Mouse (Mus musculus) spleen, postnatal 36 days (tissue): ENCODE measurements around the gene Nf1.

Experiments
- DNase-seq, 2 experiments: peaks; one replicate each; pipeline ENCODE4 v3.0.0; 2022; ENCODE audit warnings: low spot score in 2 of 2, mixed read lengths in 1 of 2

The Nf1 gene

DNA sequence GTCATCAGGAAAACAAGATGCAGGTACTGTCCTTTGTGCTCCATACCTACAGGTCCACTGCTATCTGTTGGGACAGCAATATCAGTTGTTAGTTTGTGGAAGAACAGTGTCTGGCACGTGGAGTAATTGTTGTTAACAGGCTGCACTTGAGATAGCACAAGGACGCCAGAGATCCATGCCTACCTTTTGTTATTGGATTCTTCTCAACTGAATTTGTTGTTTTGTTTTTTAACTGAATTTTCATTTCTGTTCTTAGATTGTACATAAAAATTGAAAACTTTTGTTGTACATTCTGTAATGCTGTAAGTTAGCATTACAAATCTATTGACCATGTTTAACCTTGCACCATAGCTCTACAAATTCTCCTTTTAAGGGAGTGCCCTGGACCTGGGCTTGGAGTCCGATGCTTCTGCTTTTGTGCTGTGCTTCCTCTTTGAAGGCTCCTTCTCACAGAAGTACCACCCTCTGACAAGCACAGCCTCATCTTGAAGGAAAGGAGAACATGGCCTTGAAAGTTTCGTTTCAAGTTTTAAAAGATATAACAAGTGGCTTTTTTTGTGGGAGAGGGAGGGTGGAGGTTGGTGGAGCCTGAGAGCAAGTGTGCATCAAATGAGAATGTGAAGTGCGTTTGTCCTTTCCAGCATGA lies 188.4 kb downstream of the Nf1 start:
- DNase-seq, result peak; percentile 81 to 86

- peak; percentile 63 to 66 for DNase-seq
These were observed 189.1 kb downstream of the Nf1 start for GRCm38 (mm10) chr11:79528601-79529000.

DNA sequence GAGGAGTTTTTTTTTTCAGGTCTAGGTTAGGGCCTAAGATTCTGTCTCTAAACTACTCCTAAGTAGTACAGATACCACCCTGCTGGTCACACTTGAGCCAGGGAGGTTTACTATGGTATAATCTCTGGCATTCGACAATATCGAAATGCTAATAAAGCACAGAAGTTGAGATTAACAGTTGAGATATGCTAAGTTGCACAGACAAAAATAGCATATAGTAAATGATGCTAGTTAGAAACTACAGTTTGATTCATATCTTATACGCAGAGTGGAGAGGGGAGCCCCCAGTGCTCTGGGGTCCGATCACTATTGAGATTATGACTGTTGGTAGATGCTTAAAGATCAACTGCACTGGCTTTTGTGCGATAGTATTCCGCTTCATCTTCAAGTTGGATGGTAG lies 189.7 kb downstream of the Nf1 start:
- no peak for DNase-seq

DNA sequence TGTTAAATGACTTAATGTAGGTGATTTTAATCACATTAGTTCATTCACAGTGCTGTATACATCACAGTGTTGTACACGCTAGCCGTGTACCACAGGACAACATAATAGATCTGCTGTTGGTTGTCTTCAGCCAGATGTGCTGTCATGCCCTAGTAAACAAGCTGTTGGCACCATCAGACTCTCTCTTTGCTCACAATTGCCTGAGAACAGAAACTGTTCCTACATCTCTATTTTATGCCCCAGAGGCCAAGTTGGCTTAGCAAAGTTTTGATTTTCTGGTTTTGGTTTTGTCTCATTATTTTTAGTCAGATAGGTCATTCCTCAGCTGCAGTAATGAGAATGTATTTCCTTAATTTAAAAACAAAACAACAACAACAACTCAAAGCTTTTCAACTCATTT lies 190.2 kb downstream of the Nf1 start:
- peak; percentile 53 to 58 for DNase-seq

- DNase-seq, result peak; percentile 65 to 72
These were observed 190.9 kb downstream of the Nf1 start, which contains the start of the genes Evi2 and Evi2a for GRCm38 (mm10) chr11:79530333-79530761. TSS of gene Evi2 (minus strand) at chr11:79530589. TSS of gene Evi2a (minus strand) at chr11:79530609.

DNA sequence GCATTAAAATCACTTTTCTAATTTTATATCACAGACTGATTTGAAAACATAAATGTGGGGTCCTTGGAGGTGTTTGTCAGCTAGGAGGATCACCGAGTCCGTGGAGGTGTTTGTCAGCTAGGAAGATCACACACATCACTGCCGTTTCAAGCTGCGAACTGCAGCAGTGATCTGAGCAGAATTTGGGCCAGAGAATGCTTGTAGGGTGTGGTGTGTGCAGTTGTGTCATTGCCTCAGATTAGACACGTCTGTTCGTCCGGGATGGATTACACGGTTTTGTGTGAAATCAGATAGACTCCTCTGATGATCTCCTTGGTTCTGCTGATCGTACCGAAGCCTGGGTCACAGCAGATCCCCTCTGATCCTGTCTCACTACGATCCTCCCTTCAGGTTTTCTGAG lies 191.3 kb downstream of the Nf1 start:
- no peak for DNase-seq

GRCm38 (mm10) chr11:79531485-79531884 lies 192.0 kb downstream of the Nf1 start:
- no peak for DNase-seq

DNA sequence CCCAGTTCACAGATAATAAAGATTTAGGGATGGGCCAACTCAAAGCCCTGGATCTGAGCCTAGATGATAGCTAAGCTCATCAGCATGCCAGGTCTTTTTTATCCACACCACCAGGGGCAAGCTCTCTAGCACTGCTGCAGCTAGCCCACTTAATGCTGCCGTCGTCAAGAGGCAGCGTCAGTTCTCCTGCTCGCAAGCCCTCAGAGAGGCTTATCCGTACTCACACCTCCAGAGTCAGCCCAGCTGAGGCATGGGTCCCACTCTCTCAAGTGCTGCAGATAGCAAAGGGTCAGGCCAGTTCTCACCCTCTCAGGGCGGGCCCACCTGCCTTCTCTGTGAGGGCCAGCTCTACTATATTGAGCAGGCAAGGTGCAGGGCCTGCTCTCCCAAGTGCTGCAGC lies 193.8 kb downstream of the Nf1 start:
- no peak for DNase-seq

DNA sequence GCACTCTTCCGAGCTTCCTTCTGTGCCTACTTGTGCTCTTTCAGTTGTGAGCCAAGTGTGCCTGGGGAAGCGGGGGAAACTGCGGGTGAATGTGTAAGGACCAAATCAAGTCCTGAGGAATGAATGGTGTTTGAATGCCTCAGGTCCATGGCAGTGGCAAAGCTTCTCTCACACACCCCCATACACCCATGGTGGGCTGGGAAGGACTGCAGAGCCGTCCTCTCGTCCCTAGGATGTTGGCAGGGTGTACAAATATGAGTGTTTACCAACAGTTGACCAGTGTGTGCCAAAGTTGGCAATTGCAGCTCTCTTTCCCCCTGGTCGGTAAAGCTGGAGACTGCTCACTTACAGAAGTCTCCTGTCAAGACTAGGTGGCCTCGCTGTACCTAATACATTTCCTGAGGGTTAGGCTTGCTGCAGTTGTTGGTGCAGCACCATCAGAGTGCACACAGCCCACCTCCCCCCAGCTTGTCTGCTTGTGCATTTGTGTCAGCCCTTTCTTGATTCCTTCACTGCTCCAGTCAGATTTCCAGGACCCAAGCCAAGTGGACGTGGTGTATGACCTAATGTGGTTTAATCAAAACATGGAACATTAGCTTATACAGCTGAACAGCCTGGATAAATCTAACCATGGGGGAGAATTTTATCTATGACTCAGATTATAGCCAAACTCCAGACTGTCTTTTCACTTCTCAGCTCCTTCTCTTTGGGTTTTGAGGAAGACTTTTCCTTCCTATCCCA lies 194.6 kb downstream of the Nf1 start:
- no peak for DNase-seq

DNA sequence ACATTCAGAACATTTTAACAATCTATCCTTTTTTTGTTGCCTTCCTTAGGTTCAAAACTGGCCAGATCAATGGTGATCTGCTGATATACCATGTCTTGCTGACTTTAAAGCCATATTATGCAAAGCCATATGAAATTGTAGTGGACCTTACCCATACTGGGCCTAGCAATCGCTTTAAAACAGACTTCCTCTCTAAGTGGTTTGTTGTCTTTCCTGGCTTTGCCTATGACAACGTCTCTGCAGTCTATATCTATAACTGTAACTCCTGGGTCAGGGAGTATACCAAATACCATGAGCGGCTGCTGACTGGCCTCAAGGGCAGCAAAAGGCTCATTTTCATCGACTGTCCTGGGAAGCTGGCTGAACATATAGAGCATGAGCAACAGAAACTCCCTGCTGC lies 196.1 kb downstream of the Nf1 start:
- DNase-seq, result no peak

GRCm38 (mm10) chr11:79536293-79536692 lies 196.8 kb downstream of the Nf1 start:
- no peak for DNase-seq

GRCm38 (mm10) chr11:79552622-79553021 lies 213.1 kb downstream of the Nf1 start:
- no peak for DNase-seq

DNA sequence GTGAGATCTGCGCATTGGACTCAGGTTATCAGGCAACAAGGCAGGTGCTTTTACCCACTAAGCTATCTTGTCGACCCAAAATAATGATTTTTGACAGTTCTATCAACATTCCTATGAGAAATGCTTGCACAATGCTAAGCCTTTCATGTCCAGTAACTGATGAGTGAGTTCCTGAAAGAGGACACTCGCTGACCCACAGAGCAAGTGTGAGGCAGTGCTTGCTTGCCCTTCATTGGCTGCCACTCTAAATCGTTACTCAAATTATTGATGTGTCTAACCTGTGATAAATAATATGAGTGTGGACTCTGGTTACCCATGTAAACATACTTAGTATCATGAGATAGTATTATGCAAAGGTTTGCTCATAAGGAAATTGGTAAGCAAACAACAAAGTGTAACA lies 221.0 kb downstream of the Nf1 start:
- DNase-seq, result no peak

- no peak for DNase-seq
These were observed 224.0 kb downstream of the Nf1 start for GRCm38 (mm10) chr11:79563493-79563892.

GRCm38 (mm10) chr11:79566947-79567346 lies 227.5 kb downstream of the Nf1 start:
- no peak for DNase-seq

- no peak for DNase-seq
These were observed 228.9 kb downstream of the Nf1 start for GRCm38 (mm10) chr11:79568197-79568911.

GRCm38 (mm10) chr11:79570319-79570718 lies 230.8 kb downstream of the Nf1 start:
- no peak for DNase-seq

GRCm38 (mm10) chr11:79573836-79574235 lies 234.3 kb downstream of the Nf1 start:
- DNase-seq, result peak; percentile 62

DNA sequence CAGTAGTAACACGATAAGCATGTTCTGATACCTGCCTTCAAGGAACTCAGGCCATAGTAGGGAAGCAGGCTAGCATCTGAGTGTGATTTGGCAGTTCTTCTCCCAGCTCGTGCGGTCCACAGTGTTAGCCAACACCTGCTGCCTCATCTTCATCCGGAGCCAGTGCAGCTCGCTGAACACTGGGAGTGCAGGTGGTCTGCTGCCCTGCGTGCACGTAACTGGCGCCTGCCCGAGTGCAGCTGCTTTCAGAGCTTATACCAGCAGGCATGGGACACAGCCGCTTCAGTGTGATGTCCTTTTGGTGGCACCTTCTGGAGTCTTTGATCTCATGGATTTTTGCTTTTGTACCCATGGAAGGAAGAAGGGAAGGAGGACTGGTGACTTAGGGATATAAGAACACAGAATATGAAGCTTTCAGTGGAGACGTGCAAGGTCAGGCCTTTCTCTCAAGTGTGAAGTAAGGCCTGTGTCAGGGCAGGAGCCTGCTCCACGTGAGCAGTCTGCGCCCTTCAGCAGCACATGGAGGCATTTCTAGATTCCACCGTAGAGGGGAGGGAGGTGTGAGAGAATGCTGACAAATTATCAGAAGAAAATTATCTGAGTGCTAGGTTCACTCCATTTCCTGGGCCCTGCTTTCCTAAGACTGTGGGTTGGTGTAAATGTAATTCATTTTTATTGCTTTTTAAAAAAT lies 236.0 kb downstream of the Nf1 start:
- DNase-seq, result no peak

GRCm38 (mm10) chr11:79577741-79578140 lies 238.2 kb downstream of the Nf1 start:
- peak; percentile 69 to 81 for DNase-seq

GRCm38 (mm10) chr11:79580660-79581059 lies 241.2 kb downstream of the Nf1 start:
- DNase-seq, result no peak

- no peak for DNase-seq
These were observed 241.8 kb downstream of the Nf1 start for GRCm38 (mm10) chr11:79581257-79581656.
